Mouse (Mus musculus) embryo, embryonic 11 days (tissue): ENCODE data around the gene Nanos3.

Experiments used
- DNase-seq: peaks from one replicate; pipeline ENCODE4 v3.0.0-alpha.2; 2015

Gene Nanos3

DNA sequence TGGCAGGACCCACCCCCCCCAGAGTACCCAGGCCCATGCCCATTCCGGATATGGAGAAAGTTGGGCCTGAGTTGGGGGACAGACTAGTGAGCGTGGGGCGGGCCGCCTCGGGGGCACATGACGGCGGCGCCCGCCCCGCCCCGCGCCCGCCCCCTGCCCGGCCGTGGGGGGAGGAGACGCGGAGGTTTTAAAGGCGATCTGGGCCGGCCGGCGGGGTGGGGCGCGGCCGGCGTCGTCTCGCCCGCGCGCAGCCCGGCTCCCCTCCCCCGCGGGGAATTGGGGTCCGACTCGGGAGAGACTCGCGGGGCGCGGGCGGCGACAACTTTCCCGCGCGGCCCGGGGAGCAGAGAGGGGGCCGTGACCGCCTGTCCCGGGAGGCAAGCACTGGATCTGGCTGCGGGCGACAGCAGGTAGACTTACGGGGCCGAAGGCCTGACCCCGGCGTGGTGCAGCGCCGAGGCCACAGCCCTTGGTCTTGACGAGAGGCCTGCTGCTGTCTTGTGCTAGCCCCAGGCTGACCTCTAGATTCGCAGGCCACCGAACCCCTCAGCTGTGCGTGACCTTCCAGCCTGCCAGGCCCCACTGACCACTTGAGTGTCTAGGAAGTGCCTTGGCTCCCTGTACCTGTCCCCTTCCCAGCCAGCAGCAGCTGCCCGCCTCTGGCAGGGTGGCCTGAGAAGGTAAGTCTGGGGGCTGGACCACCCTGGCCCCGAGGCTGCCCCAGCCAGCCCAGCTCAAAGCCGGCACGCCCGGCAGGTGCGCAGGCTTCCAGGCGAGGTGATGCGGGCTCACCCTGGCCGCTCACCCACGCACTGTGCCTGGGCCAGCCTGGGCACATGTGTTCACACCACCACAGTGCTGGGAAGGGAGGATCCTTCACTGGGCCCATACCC is 15.9 kb upstream of the Nanos3 start:
- DNase-seq = peak; percentile 78

DNA sequence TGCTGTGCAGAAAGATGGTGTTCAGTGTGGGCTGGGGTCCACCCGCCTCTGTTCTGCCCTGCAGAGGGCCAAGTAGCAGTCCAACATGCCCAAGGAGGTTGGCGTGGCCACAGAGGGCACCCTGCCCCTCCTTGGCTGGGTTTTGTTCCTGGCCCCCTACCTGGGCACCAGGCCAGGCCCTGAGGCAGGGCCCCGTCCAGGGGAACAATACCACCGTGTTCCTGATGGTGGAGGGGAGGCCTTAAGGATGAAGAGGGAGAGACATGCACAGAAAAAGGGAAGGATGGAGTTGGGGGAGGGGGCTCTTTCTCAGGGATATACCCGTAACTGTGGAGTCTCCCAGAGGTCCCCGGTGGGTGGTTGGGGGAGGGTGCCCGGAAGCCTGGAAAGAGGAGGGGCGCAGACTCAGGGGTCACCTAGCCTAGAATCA is 15.1 kb upstream of the Nanos3 start:
- DNase-seq = no peak

DNA sequence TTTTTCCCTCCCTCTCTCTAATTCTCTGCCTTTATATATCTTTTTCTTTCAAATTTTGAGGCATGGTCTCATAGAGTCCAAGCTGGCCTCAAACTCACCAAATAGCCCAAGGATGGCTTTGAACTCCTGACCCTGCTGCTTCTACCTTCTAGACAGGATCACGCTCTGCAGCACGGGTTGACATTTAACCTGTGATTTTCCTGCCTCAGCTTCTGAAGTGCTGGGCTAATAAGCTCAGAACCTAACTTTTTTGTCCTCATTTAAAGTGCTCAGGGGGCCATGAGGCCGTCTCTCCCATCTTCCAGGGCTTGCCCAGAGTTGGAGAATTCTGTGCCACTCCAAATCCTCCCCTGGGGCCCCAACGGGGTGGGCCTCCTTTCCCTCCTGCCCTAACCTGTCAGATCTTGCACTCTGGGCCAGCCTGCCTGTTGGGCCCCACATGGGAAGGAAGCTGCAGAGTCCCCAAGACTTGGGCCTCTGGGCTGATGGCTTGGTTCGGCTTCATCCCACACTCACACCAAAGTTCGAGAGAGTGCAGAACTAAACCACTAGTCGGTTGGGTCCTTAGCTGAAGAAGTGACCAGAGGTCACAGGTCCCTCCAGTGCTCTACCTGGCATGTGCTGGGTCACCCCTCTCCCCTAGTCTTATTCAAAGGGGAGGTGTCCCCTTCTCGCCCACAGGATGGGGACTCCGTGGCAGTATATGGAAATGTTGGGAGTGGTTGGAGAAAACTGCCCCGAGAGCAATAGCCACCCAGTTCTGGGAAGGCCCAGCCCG is 14.5 kb upstream of the Nanos3 start:
- DNase-seq = no peak

DNA sequence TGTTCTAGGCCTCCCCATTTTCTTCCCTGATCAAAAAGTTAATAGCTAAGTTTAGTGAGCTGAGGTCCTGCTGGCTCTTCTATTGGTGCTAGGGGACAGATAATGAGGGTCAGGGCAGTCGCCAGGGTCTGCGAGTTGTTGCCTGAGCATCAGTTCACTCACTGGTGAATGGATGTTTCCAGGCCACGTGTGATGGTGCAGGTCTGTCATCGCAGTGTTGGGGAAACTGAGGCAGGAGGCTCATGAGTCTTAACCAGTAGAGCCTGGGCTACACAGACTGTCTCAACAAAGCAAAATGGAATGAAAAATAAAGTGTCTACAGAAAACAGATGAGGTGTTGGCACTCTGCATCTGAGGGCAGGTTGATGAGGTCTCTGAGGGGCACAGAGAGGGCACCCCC is 13.9 kb upstream of the Nanos3 start:
- no peak for DNase-seq

DNA sequence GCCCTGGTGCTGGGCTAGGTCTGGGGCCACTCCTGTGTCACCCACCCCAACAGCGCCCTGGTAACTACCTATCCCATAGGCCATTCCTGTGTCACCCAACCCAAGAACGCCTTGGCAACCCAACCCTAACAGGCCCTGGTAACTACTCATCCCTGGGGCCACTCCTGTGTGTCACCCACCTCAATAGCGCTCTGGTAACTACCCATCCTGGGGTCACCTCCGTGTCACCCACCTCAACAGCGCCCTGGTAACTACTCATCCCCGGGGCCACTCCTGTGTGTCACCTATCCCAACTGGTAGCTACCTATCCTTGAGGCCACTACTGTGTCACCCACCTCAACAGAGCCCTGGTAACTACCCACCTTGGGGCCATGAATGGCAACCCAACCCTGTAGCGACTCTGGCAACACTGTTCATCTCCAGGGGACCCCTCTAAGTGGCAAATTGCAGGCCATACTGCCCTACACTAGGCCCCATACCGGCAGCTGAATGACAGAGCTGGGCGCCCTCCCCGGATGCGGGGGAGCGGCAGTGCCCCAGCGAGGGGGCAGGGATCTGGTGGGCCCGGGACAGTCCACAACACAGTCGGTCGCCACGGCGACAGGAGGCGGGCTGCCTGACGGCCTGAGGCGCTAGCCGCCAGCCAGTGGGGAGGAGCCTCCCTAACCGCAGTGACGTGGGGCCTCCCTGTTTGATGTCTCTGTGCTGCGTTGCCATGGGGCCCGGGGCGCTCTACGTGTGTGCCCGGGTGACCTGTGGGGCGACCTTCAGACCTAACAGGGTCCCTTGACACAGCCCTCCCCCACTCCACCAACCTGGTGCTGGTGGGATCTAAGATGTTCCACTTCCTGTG is 13.1 kb upstream of the Nanos3 start:
- DNase-seq = peak; percentile 96

DNA sequence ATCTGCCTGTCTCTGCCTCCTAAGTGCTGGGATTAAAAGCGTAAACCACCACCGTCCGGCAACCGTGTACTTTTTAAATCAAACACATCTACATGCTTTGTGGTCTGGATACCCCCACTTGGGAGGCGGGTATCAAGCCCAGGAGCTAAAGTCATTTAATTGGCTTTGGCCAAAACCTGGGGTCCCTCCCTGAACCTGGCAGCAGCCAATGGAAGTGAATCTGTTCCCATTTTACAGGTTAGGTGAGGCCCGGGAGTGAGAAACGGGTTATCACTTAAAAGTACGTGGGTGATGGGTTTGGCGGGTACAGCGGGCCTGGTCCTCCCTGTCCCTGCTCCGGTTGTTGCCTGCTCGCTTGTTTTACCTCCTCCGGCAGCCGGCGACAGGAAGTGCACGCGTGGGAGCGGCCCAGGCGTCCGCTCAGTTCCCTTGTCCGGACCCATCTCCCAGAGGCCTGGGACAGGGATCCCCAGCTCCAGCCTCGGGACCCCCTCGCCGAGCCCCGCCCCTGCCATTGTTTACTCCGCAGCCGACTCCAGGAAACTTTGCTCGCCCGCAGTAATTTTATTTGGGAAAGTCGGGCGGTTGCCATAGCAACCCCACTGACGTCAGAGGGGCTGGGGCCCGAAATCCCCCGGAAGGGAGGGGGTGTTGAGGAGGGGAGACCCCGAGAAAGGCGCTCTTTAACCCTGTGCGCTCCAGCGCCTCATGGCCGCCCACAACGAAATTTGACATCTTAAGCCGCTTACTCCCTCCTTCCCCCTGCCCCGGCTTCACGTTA is 12.3 kb upstream of the Nanos3 start:
- DNase-seq = peak; percentile 97

DNA sequence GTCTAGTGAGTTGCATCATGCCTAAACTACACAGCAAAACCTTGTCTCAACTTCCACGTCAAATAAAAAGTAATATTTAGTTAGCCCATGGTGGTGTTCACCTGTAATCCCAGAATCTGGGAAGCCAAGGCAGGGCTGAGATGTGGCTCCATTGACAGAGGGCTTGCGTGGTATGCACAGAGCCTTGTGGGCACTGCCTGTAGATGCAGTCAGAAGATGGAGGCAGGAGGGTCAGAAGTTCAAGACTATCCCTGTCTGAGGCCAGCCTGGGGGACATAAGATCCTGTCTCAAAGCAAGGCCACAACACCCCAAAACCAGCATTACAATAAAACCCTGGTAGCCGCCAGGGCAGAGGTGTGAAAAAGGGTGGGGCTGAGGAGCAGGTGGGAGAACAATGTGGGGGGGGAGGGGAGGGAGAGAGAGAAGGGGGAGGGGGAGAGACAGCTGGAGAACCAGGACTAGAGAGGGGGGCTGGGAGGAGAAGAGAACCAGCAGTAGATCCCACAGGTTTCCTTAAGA is 9.3 kb upstream of the Nanos3 start:
- no peak for DNase-seq

DNA sequence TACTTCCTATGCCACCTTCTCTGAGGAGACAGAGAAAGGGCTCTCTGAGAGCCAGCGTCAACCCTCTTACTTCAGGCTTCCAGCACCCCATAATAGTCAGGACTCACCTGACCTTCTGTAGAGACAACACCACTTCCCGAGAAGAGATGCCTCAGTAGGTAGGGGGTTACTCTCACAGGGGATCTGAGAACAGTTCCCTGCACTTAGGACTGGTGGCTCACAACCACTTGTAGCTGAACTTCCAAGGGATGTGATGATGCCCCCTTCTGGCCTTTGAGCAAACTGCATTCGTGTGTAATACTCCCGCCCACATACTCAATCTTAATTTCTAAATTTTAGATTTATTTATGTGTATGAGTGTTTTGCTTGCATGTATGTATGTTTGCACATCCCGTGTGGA is 8.5 kb upstream of the Nanos3 start:
- DNase-seq = no peak

DNA sequence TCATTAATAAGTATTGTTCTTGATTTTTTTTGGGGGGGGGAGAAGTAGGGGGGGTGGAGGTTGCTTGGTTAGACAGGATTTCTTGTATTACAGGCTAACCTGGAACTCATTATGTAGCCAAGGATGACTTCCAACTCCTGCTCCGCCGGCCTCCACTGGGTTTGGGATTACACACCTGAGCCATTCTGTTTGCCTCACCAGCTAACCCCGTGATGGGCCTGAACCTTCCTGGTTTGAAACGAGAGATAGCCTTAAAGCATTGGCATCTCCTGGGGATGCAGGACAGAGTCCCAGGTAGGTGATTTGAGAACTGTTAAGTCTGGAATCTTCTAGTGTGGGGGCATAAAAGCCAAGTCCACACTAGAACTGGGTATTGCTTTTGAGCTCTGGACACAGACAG is 8.1 kb upstream of the Nanos3 start:
- DNase-seq = no peak

DNA sequence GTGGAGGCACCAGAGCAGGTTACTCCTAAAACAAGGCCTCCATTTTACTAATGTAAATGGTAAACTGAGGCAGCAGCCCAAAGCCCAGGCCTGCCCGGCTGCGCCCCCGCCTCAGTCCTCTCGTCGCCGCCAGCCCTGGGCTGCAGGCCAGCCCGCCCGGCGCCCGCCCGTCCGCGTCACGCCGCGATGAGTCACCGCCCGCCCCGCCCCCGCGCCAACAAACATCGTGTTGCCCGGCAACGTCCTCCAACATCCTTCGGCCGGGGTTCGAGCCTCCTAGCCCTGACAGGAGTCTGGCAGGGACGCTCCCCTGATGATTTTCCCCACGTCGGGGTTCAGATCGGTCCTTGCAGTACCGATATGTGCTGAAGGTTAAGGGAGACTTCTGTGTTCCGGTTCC is 7.5 kb upstream of the Nanos3 start:
- DNase-seq = peak; percentile 87

DNA sequence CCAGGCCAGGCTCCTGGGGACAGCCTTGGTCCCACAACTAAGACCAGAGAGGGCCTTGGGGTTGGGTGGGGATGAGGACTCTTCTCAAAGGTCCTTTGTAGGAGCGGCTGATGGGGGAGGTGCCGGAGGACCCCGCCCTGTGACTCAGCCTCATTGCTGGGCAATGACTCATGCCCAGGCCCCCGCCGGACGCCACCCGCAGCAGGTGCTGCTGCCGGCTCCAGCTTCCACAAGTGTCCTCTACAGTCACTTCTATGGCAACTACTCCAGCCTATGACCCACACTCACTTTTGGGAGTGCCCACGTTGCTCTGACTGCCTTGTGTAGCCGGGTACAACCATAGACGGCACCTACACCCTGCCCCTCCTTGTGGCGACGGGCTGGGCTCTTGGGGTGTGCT is 7.0 kb upstream of the Nanos3 start:
- no peak for DNase-seq

DNA sequence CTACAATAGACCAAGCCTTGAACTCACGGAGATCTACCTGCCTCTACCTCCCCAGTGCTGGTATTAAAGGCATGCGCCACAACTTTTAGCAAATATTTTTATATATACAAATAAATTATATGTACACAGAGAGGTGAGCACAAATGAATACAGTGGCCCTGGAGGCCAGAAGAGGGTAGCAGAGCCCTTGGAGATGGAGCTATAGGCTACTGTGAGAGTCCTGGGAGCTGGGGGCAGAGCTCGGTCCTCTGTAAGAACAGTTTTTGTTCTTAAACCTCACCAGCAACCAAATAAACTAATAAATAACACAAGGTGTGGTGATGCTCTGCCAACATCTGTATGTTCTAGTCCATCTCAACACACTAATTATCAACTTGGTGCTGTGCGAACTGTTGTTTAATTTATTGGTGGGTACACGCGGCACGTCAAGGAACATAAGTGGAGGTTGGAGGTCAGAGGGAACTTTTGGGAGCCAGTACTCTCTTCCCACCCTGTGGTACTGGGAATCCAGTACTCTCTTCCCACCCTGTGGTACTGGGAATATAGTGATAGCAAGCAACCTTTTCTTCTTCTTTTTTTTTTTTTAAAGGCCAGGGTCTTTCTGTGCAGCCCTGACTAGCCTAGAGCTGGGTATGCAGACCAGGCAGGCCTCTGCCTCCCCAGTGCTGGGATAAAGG is 5.3 kb upstream of the Nanos3 start:
- no peak for DNase-seq

DNA sequence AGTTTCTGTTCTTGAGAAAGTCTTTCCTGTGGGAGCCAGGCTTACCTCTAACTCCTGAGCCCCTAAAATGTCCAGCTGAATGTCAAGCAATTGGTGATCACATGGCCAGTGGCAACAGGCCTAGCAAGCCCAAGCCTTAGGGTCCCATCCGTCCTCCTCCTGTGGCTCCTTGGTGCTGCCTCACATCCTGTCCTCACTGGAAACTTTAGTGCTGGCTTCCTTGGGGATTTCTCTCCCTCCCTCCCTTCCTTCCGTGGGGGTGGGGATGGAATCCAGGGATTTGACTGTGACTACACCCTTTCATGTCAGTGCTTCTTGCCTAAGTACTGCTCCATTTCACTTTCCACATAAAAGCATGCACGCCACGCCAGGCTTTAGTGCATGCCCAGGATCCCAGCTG is 4.6 kb upstream of the Nanos3 start:
- no peak for DNase-seq

DNA sequence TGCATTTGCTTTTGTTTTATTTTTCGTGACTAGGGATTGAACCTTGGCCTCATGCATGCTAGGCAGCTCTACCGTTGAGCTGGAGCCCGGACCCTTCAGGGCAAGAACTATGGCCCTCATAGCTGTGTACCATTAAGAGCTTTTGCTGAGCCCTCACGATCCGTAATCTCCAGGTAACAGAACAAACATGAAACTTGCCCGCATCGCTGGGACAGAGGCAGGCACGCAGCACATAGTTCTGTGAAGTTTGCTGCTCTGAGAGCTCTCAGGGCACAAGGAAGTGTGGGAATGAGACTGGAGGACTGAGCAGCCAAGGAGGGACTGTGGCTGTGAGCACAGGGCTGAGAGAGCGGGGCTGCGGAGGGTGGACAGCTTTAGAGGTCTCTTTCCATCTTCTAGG is 3.7 kb upstream of the Nanos3 start:
- no peak for DNase-seq

DNA sequence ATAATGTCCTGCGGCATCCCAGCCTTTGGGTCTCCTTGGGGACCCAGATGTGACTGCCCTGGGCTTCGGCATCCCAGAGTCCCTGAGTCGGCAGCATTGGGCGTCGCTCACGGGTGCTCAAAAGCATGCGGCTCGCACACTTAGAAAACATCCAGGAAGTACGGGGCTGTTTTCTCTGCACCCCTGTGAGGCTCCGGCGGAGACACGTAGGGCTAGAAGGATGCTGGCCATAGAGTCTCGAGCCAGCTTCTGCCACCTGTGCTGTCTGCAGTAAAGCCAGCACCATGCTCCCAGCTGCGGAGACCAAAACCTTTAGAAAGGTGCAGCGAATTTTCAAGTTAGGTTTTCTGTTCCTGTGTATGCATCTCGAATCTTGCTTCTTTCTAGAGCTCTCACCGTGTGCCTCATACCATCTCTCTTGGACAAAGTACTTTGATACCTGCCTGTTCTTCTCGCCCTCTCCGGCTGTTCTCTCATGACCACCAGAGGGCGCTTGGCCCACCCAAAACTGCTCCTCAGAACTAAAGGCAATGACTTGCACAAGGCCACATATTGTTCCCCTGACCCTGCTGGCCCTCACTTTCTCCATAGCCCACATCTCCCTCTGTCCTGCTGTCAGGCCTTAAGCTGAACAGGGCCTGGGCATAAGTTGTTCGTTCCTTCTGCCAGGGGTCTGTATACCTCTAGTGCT is 2.2 kb upstream of the Nanos3 start:
- DNase-seq = peak; percentile 71

DNA sequence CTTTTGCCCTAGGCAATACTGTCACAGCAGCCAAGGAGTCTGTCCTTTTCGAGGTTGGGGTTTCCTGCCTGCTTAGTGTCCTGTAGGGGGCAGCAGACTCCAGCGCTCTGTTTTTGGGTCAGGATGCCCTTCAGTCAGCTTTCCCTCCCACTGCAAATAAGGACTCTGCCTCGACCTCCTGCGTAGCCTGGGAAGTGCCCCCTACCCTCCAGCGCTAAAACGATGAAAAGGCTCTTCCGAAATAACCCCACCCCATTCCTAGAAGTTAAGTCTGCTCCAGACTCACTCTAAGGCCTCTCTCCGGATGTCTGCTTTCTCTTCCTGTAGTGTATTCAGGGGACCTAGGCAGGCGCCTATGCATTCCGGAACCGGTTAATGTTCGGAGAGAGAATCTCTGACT is 1.5 kb upstream of the Nanos3 start:
- peak; percentile 86 for DNase-seq

DNA sequence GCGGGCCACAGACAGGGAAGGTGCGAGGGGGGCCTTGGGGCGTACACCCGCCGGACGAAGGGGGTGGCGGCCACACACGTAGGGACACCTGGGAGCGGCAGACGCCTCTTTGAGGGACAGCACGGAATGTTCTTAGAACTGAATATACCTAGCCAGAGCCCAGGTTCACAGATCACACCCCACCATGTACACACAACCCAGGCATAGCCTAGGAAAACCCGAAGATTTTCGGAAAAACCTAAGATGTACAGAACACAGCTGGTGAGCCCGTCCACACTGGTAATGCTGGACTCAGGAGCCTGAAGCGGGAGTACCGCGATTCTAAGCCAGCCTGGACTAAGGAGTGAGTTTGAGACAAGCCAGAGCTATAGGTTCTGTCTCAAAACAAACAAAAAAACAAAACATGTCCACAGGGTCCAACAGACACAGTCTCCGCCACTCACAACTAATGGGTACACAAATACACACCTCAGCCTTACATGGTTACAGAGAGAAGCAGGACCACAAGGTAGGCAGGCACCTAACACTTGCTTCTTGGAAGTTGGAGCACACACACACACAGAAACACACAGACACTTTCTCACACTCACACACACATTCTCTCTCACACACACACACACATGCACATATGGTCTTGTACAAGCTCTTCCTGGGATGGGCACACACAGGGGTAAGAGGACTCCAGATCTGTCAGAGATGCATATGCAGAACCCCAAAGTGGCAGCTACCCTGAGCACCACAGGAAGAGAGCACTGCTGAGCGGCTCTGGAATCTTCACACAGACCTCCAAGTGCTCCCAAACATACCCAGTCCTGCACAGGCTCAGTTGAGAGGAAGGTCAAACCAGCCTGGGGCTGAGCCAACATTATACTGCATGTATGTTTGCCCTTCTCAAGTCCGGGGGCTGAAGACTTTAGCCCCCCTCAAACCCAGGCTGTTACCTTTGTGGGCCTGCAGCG is 653 bp downstream of the Nanos3 start:
- DNase-seq = no peak

DNA sequence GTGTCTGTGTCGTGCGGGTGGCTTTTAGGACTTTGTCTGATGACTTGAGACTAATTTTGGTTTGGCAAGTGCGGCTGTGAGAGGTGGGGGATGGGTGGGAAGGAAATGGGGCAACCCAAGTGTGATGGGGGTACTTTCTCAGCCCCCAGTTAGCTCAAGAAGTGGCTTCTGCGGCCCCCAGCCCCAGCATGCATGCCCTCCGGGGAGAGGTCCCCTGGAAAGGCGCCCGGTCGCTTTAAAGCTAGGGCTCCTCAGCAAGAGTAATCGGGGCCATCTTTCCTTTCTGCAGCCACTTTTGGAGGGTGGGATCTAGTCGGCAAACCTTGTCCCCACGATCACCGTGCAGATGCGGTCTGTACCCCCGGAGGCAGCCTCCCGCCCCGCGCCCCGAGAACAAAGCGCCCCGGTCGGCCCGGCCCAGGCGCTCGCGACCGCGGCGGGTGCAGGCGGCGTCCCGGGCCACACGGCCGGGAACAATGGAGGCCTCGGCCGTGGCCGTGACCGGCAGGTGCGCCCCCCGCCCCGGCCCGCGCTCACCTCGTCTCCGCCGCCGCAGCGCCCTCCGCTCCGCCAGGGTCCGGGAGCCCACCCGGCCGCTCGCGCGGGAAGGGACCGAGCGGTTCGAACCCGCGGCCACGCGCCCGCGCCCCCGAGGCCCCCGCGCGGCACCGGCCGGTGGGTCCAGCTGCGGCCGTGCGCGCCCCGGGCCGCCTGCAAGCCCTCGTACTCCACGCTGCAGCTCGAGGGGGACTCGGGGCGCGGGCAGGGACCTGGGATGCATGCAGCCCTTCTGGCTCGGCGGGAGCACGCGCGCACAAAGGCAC is 1.5 kb downstream of the Nanos3 start:
- peak; percentile 79 for DNase-seq

DNA sequence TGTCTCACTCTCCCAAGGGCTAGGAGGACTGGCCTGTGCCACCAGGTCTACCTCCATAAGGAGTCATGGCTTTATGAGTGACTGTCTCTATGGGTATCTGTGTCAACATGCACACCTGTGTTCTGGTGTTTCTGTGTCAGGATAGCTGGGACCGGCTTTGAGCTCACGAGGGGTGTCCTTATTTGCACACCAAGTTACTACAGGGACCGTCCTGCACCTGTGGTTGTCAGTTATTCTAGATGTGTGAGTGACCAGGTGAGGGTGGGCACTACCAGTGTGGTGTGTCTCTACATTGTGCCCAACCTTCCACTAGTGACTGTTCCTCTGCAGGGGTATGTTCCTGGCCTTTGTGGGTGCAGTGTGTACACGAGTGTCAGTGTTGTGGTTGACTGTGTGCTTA is 2.2 kb downstream of the Nanos3 start:
- peak; percentile 16 for DNase-seq
